Comparison of ENCODE assay signal across 28 mouse cellular contexts in the genomic region with DNA sequence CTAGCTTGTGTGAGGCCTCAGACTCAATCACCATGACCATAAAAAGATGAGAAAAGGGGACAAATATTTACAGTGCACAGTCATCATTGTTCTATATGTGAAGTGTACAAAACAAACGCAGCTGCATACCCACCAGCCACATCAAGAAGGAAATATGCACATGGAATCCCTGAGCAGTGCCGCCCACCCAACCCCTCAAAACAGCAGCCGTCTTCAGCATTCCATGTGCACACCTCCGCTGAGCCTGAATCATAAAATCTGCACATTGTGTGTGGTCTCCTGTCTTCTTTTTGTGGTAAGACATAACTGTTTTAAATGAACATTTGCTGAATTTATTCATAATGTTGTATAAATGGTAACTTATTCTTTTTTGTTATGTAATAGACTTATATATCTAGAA.
DNase-seq lines count a peak whose midpoint lies in the region; ATAC-seq lines count a peak whose summit lies in the region.
"Had no signal": no experiment of that assay in that cellular context is flagged by ENCODE, and none has a peak within 500 bp of the region (broad histone marks: within the 10 kb centered on the region; RNA-seq: fewer than 3 reads in every experiment).

No protein-coding gene starts in this region.

- 81% methylated on average over 4 of the region's 4 CpGs for WGBS in heart, embryonic 12.5 days
- 84% methylated on average over 4 of the region's 4 CpGs for whole genome bisulfite sequencing in midbrain, embryonic 13.5 days

- no peaks in the 10 kb centered on the region for H3K36me3 ChIP-seq in heart, embryonic 12.5 days
- no peaks in the 10 kb centered on the region for H3K36me3 ChIP-seq in midbrain, embryonic 13.5 days
- H3K36me3 ChIP-seq: heart, embryonic 10.5 days; hindbrain, embryonic 12.5 days; limb, embryonic 13.5 days; midbrain, embryonic 12.5 days; neural tube, embryonic 13.5 days had no signal

- H3K27me3 ChIP-seq in heart, embryonic 12.5 days (replicated peaks) = no peaks in the 10 kb centered on the region
- no peaks in the 10 kb centered on the region for H3K27me3 ChIP-seq in midbrain, embryonic 13.5 days
- H3K27me3 ChIP-seq: forebrain, embryonic 13.5 days; hindbrain, embryonic 12.5 days; limb, embryonic 13.5 days; midbrain, embryonic 12.5 days; neural tube, embryonic 13.5 days had no signal

- peaks cover 9% of the 10 kb centered on the region; the same call in 1 of the 2 replicates for H3K4me1 ChIP-seq in heart, embryonic 12.5 days (replicated peaks)
- H3K4me1 ChIP-seq in midbrain, embryonic 13.5 days (replicated peaks) = peaks cover 7% of the 10 kb centered on the region; the same call in 1 of the 2 replicates
- H3K4me1 ChIP-seq: forebrain, embryonic 13.5 days; hindbrain, embryonic 12.5 days; limb, embryonic 13.5 days had no signal

- ATAC-seq in heart, embryonic 12.5 days (ENCODE audit: insufficient number of reproducible peaks, low FRiP score) = no peak
- no peak for ATAC-seq in midbrain, embryonic 13.5 days
- ATAC-seq: forebrain, embryonic 13.5 days; hindbrain, postnatal 0 days; intestine, postnatal 0 days; liver, postnatal 0 days had no signal

- no peak overlapping the region for H3K4me2 ChIP-seq in heart, embryonic 12.5 days
- H3K4me2 ChIP-seq in midbrain, embryonic 13.5 days (replicated peaks) = no peak overlapping the region
- H3K4me2 ChIP-seq: forebrain, embryonic 13.5 days; hindbrain, embryonic 12.5 days; limb, embryonic 13.5 days; liver, embryonic 11.5 days; midbrain, embryonic 12.5 days; neural tube, embryonic 13.5 days had no signal

- no peak overlapping the region for H3K9ac ChIP-seq in heart, embryonic 12.5 days
- H3K9ac ChIP-seq in midbrain, embryonic 13.5 days (replicated peaks) = no peak overlapping the region
- H3K9ac ChIP-seq: forebrain, embryonic 13.5 days; hindbrain, embryonic 12.5 days; limb, embryonic 13.5 days; liver, postnatal 0 days; midbrain, embryonic 12.5 days; neural tube, embryonic 13.5 days had no signal

- DNase-seq in right cerebral cortex, adult 18-20 months = peak; percentile 64
- no peak for DNase-seq in right cerebral cortex, postnatal 4 days
- peak; percentile 16 to 55 for DNase-seq in left cerebral cortex, adult 9 months (ENCODE audit: low spot score in 2 of 2)
- DNase-seq in right cerebral cortex, postnatal 10 days (ENCODE audit: low spot score in 2 of 2) = peak; percentile 37 to 47
- no peak for DNase-seq in gastrocnemius, postnatal 10 days
- DNase-seq: adrenal gland, adult 2 months; B cell, adult 2 months; cerebellum, adult 8-10 months; cerebellum, postnatal 36 days; heart, postnatal 36 days; kidney, adult 9 months; kidney, postnatal 10 days; layer of hippocampus, postnatal 36 days; liver, postnatal 0 days; lung, postnatal 36 days; thymus, adult 18-20 months; thymus, postnatal 4 days had no signal

- no peak overlapping the region for H3K4me3 ChIP-seq in heart, embryonic 12.5 days
- H3K4me3 ChIP-seq in midbrain, embryonic 13.5 days (replicated peaks) = no peak overlapping the region
- H3K4me3 ChIP-seq: forebrain, embryonic 13.5 days; heart, embryonic 10.5 days; hindbrain, embryonic 12.5 days; limb, embryonic 13.5 days; midbrain, embryonic 12.5 days; neural tube, embryonic 13.5 days had no signal

- no peaks in the 10 kb centered on the region for H3K9me3 ChIP-seq in heart, embryonic 12.5 days (replicated peaks)
- no peaks in the 10 kb centered on the region for H3K9me3 ChIP-seq in midbrain, embryonic 13.5 days
- H3K9me3 ChIP-seq: forebrain, embryonic 13.5 days; heart, embryonic 10.5 days; hindbrain, embryonic 12.5 days; limb, embryonic 13.5 days; midbrain, embryonic 12.5 days; neural tube, embryonic 13.5 days had no signal

- H3K27ac ChIP-seq in heart, embryonic 12.5 days (ENCODE audit: poor library complexity, severe bottlenecking) = no peak overlapping the region
- H3K27ac ChIP-seq in midbrain, embryonic 13.5 days = no peak overlapping the region
- H3K27ac ChIP-seq: forebrain, embryonic 13.5 days; heart, embryonic 10.5 days; hindbrain, embryonic 12.5 days; hindbrain, postnatal 0 days; limb, embryonic 13.5 days; midbrain, embryonic 12.5 days; neural tube, embryonic 13.5 days had no signal

Comparison
In these comparisons a context has a peak if more than half of its experiments do, and no peak if none do; other contexts are left out.
1. DNase-seq: peak in right cerebral cortex, adult 18-20 months (single experiment), left cerebral cortex, adult 9 months (2 of 2) and right cerebral cortex, postnatal 10 days (2 of 2); none in right cerebral cortex, postnatal 4 days (single experiment) and gastrocnemius, postnatal 10 days (single experiment).